Mouse (Mus musculus) cerebellum, adult 9-10 months (tissue): ENCODE data around the gene Abhd4.

ENCODE experiments used
- DNase-seq: peaks from one replicate; pipeline ENCODE4 v3.0.0; 2022

Gene Abhd4

GRCm38 (mm10) chr14:54300136-54300535 lies 46.1 kb downstream of the Abhd4 start:
- DNase-seq, result no peak

GRCm38 (mm10) chr14:54300676-54301075 lies 46.7 kb downstream of the Abhd4 start:
- DNase-seq, result no peak

GRCm38 (mm10) chr14:54311763-54312162 lies 57.8 kb downstream of the Abhd4 start:
- no peak for DNase-seq
